Mouse (Mus musculus) heart, postnatal 0 days (tissue): Measurements from ENCODE around the gene Coa5. TPM values are rescaled to one million over a fixed set of nuclear protein-coding genes. Genes with fewer than 3 reads are reported as not detected.

Experiments used
- ATAC-seq: fragments of 200-750 bp; cut with Nextera tagmentation; 2 replicates; pipeline ENCODE4 v1.8.0; 2017; ENCODE audit warnings: low read depth, moderate number of reproducible peaks, moderate library complexity; ENCODE audit not compliant: insufficient read depth
- DNase-seq: peaks from one replicate; pipeline ENCODE4 v3.0.0-alpha.2; 2016; ENCODE audit warnings: low spot score
- H3K27ac ChIP-seq: fragments of 300-500 bp; sonication (generic); 2 replicates; pipeline ENCODE4 v1.5.1; 2014; ENCODE audit warnings: low read depth, mild to moderate bottlenecking
- H3K27me3 ChIP-seq: fragments of 300-500 bp; sonication (generic); 2 replicates; pipeline ENCODE4 v1.6.1; 2014; ENCODE audit warnings: low read length, mixed read lengths; ENCODE audit not compliant: control insufficient read depth, insufficient read depth
- H3K36me3 ChIP-seq: fragments of 300-500 bp; sonication (generic); replicated peaks from 2 replicates; pipeline ENCODE4 v1.6.1; 2014; ENCODE audit warnings: low read length, mixed read lengths; ENCODE audit not compliant: control insufficient read depth, insufficient read depth
- H3K4me1 ChIP-seq: fragments of 300-500 bp; sonication (generic); 2 replicates; pipeline ENCODE4 v1.6.1; 2014; ENCODE audit warnings: antibody characterized with exemption; ENCODE audit not compliant: control insufficient read depth, insufficient read depth
- H3K4me2 ChIP-seq: fragments of 300-500 bp; sonication (generic); 2 replicates; pipeline ENCODE4 v1.6.1; 2014; ENCODE audit warnings: low read depth, mild to moderate bottlenecking, low read length, moderate library complexity
- H3K4me3 ChIP-seq: fragments of 300-500 bp; sonication (generic); 2 replicates; pipeline ENCODE4 v1.5.1; 2014; ENCODE audit warnings: low read depth, low read length
- H3K9ac ChIP-seq: fragments of 300-500 bp; sonication (generic); replicated peaks from 2 replicates; pipeline ENCODE4 v1.6.1; 2014; ENCODE audit warnings: low read depth, low read length, mixed read lengths
- H3K9me3 ChIP-seq: fragments of 300-500 bp; sonication (generic); replicated peaks from 2 replicates; pipeline ENCODE4 v1.6.1; 2016; ENCODE audit warnings: low read length; ENCODE audit not compliant: control insufficient read depth
- CTCF ChIP-seq: IDR thresholded peaks from 2 replicates; pipeline ENCODE4 v1.5.1; 2016; ENCODE audit warnings: antibody characterized with exemption, control low read depth, low read depth
- EP300 ChIP-seq: IDR thresholded peaks from 2 replicates; pipeline ENCODE4 v1.6.1; 2016; ENCODE audit warnings: antibody characterized with exemption, low read depth
- WGBS: fragments of 180-500 bp; shearing (Covaris S2); extraction: QIAGEN DNeasy Blood & Tissue Kit; methylation state at CpG from one replicate; pipeline ENCODE4 v1.1.7; 2014; 5-methylcytosine and 5-hydroxymethylcytosine counted together
- polyA plus RNA-seq: library from polyadenylated mRNA; unstranded; fragments of >200 nt; fragmentation: Nextera tagmentation; extraction: Ambion mirVana; gene quantifications from 2 replicates; pipeline ENCODE4 v1.2.1, GENCODE M21; 2015
- total RNA-seq: library from RNA; depleted of rRNA; stranded (reverse); fragments of >200 nt; gene quantifications from 2 replicates; pipeline ENCODE4 v1.2.3, GENCODE M21; 2014; ENCODE audit warnings: low replicate concordance; rRNA removed

The Coa5 gene
- total and polyA plus RNA-seq, 2 experiments from 2014 or later: 60.1 to 65.0 TPM

GRCm38 (mm10) chr1:37376751-37377150 is 53.2 kb downstream of the Coa5 start:
- WGBS: 89% methylated on average over 2 of the region's 2 CpGs
- Histone ChIP-seq H3K9ac (no peak overlapping the region), H3K4me2 (no peak overlapping the region), H3K4me1 (no peaks in the 10 kb centered on the region), H3K36me3 (peaks cover 34% of the 10 kb centered on the region), H3K9me3 (no peaks in the 10 kb centered on the region), H3K4me3 (no peak overlapping the region), H3K27me3 (no peaks in the 10 kb centered on the region), H3K27ac (no peak overlapping the region)
- ATAC-seq (no peak), DNase-seq (no peak)
- TF ChIP-seq CTCF (no peak), EP300 (no peak)

GRCm38 (mm10) chr1:37376177-37376576 is 53.7 kb downstream of the Coa5 start:
- WGBS: 91% methylated on average over 8 of the region's 8 CpGs
- TF ChIP-seq EP300 (no peak), CTCF (no peak)
- ATAC-seq: no peak
- no peak overlapping the region for H3K4me2 ChIP-seq
- no peak overlapping the region for H3K4me3 ChIP-seq
- no peak overlapping the region for H3K27ac ChIP-seq
- H3K9me3 ChIP-seq: no peaks in the 10 kb centered on the region
- H3K9ac ChIP-seq: no peak overlapping the region
- H3K36me3 ChIP-seq: peaks cover 39% of the 10 kb centered on the region
- no peak for DNase-seq
- H3K27me3 ChIP-seq: no peaks in the 10 kb centered on the region
- H3K4me1 ChIP-seq: no peaks in the 10 kb centered on the region

GRCm38 (mm10) chr1:37368768-37369385 is 61.0 kb downstream of the Coa5 start:
- DNase-seq: no peak
- Histone ChIP-seq H3K36me3 (peaks cover 55% of the 10 kb centered on the region), H3K27me3 (no peaks in the 10 kb centered on the region), H3K4me1 (no peaks in the 10 kb centered on the region), H3K9ac (no peak overlapping the region), H3K9me3 (no peaks in the 10 kb centered on the region), H3K4me2 (no peak overlapping the region), H3K4me3 (no peak overlapping the region), H3K27ac (no peak overlapping the region)
- no peak for ATAC-seq
- TF ChIP-seq CTCF (no peak), EP300 (no peak)
- 56% methylated on average over 7 of the region's 7 CpGs for WGBS

- TF ChIP-seq CTCF (no peak), EP300 (no peak)
- Histone ChIP-seq H3K36me3 (peaks cover 55% of the 10 kb centered on the region), H3K4me1 (no peaks in the 10 kb centered on the region)
Measured at GRCm38 (mm10) chr1:37368125-37368524, 61.8 kb downstream of the Coa5 start.

More at GRCm38 (mm10) chr1:37368125-37368524, 61.8 kb downstream of the Coa5 start:
- no peaks in the 10 kb centered on the region for H3K9me3 ChIP-seq
- no peaks in the 10 kb centered on the region for H3K27me3 ChIP-seq
- no peak overlapping the region for H3K4me3 ChIP-seq
- no peak overlapping the region for H3K9ac ChIP-seq
- DNase-seq (no peak), ATAC-seq (no peak)
- 89% methylated on average over 10 of the region's 10 CpGs for WGBS
- H3K27ac ChIP-seq: no peak overlapping the region
- H3K4me2 ChIP-seq: no peak overlapping the region

Other genes starting within 250 kb of the Coa5 start
- not detected in 2 replicates for gene Cnga3, start 215.7 kb downstream of the Coa5 start, total RNA-seq
- 0.05 TPM in 1 of 2 replicates, not detected in the other for gene Cnga3, start 215.7 kb downstream of the Coa5 start, polyA plus RNA-seq
- 8.8 and 17.0 TPM in 2 replicates for gene Inpp4a, start 130.2 kb downstream of the Coa5 start, total RNA-seq
- gene Inpp4a, start 130.2 kb downstream of the Coa5 start, polyA plus RNA-seq: 9.5 and 9.9 TPM in 2 replicates
- gene Unc50, start within 50 bp of the Coa5 start, total RNA-seq: 57.6 and 83.8 TPM in 2 replicates
- gene Unc50, start within 50 bp of the Coa5 start, polyA plus RNA-seq: 78.7 and 83.3 TPM in 2 replicates
- gene Mgat4a, start 110.9 kb upstream of the Coa5 start, total RNA-seq: 7.3 and 24.4 TPM in 2 replicates
- gene Mgat4a, start 110.9 kb upstream of the Coa5 start, polyA plus RNA-seq: 3.3 and 4.4 TPM in 2 replicates